Mouse (Mus musculus) hindbrain, embryonic 16.5 days (tissue): Measurements from ENCODE around the gene Gm20431. TPM values are rescaled to one million over a fixed set of nuclear protein-coding genes. Genes with fewer than 3 reads are reported as not detected.

Experiments
- ATAC-seq: fragments of 200-750 bp; cut with Nextera tagmentation; 2 replicates; pipeline ENCODE4 v1.8.0; 2017; ENCODE audit warnings: moderate TSS enrichment, moderate library complexity
- H3K27ac ChIP-seq: fragments of 300-500 bp; sonication (generic); 2 replicates; pipeline ENCODE4 v1.5.1; 2014; ENCODE audit warnings: low read depth, mild to moderate bottlenecking, control low read depth, low read length, moderate library complexity
- H3K27me3 ChIP-seq: fragments of 300-500 bp; sonication (generic); replicated peaks from 2 replicates; pipeline ENCODE4 v1.6.1; 2014; ENCODE audit warnings: low read length; ENCODE audit not compliant: control insufficient read depth, insufficient read depth
- H3K36me3 ChIP-seq: fragments of 300-500 bp; sonication (generic); 2 replicates; pipeline ENCODE4 v1.6.1; 2014; ENCODE audit warnings: mild to moderate bottlenecking, low read length, moderate library complexity, mixed read lengths; ENCODE audit not compliant: control insufficient read depth, insufficient read depth
- H3K4me1 ChIP-seq: fragments of 300-500 bp; sonication (generic); 2 replicates; pipeline ENCODE4 v1.6.1; 2014; ENCODE audit warnings: low read depth, low read length; ENCODE audit not compliant: control insufficient read depth, insufficient read depth
- H3K4me2 ChIP-seq: fragments of 300-500 bp; sonication (generic); 2 replicates; pipeline ENCODE4 v1.6.1; 2014; ENCODE audit warnings: mild to moderate bottlenecking, low read length, control low read depth, moderate library complexity
- H3K4me3 ChIP-seq: fragments of 300-500 bp; sonication (generic); 2 replicates; pipeline ENCODE4 v1.5.1; 2014; ENCODE audit warnings: mild to moderate bottlenecking, low read length, control low read depth, moderate library complexity
- H3K9ac ChIP-seq: fragments of 300-500 bp; sonication (generic); 2 replicates; pipeline ENCODE4 v1.6.1; 2014; ENCODE audit warnings: low read depth, mild to moderate bottlenecking, control low read depth, low read length, moderate library complexity
- H3K9me3 ChIP-seq: fragments of 300-500 bp; sonication (generic); 2 replicates; pipeline ENCODE4 v1.6.1; 2014; ENCODE audit warnings: mild to moderate bottlenecking, low read length, moderate library complexity; ENCODE audit not compliant: control insufficient read depth
- WGBS: fragments of 180-500 bp; shearing (Covaris S2); extraction: QIAGEN DNeasy Blood & Tissue Kit; methylation state at CpG from one replicate; pipeline ENCODE4 v1.1.7; 2014; 5-methylcytosine and 5-hydroxymethylcytosine counted together
- polyA plus RNA-seq: library from polyadenylated mRNA; unstranded; fragments of >200 nt; fragmentation: Nextera tagmentation; extraction: Ambion mirVana; gene quantifications from 2 replicates; pipeline ENCODE4 v1.2.1, GENCODE M21; 2015

Gm20431 gene
- polyA plus RNA-seq, 1 experiment from 2014 or later, result 12.8 TPM

- H3K4me3 ChIP-seq, result no peak overlapping the region
- 60% methylated on average over 5 of the region's 5 CpGs for WGBS
- no peak overlapping the region for H3K4me2 ChIP-seq
- H3K4me1 ChIP-seq, result no peaks in the 10 kb centered on the region
- no peak overlapping the region for H3K27ac ChIP-seq
- no peaks in the 10 kb centered on the region for H3K36me3 ChIP-seq
- no peak overlapping the region for H3K9ac ChIP-seq
- no peak for ATAC-seq
- no peaks in the 10 kb centered on the region for H3K9me3 ChIP-seq
- no peaks in the 10 kb centered on the region for H3K27me3 ChIP-seq
Observed at GRCm38 (mm10) chr2:167697902-167698301, 36.6 kb upstream of the Gm20431 start.

- ATAC-seq, result no peak
- WGBS, result 86% methylated on average over 7 of the region's 7 CpGs
- peaks cover 10% of the 10 kb centered on the region for H3K27me3 ChIP-seq
- no peak overlapping the region for H3K4me2 ChIP-seq
- H3K9me3 ChIP-seq, result no peaks in the 10 kb centered on the region
- no peaks in the 10 kb centered on the region for H3K36me3 ChIP-seq
- no peak overlapping the region for H3K9ac ChIP-seq
- H3K4me3 ChIP-seq, result no peak overlapping the region
- H3K27ac ChIP-seq, result no peak overlapping the region
- no peaks in the 10 kb centered on the region for H3K4me1 ChIP-seq
Observed at GRCm38 (mm10) chr2:167696143-167696542, 34.8 kb upstream of the Gm20431 start.

GRCm38 (mm10) chr2:167695491-167695890 is 34.2 kb upstream of the Gm20431 start:
- no peaks in the 10 kb centered on the region for H3K36me3 ChIP-seq
- H3K9me3 ChIP-seq, result no peaks in the 10 kb centered on the region
- H3K4me2 ChIP-seq, result no peak overlapping the region
- no peak overlapping the region for H3K9ac ChIP-seq
- H3K27ac ChIP-seq, result no peak overlapping the region
- WGBS, result 63% methylated on average over 14 of the region's 14 CpGs
- peaks cover 17% of the 10 kb centered on the region for H3K27me3 ChIP-seq
- H3K4me1 ChIP-seq, result peaks cover under 1% of the 10 kb centered on the region
- ATAC-seq, result no peak
- no peak overlapping the region for H3K4me3 ChIP-seq

GRCm38 (mm10) chr2:167694963-167695362 is 33.7 kb upstream of the Gm20431 start:
- 94% methylated on average over 7 of the region's 7 CpGs for WGBS
- H3K9me3 ChIP-seq, result no peaks in the 10 kb centered on the region
- no peaks in the 10 kb centered on the region for H3K36me3 ChIP-seq
- peaks cover 3% of the 10 kb centered on the region for H3K4me1 ChIP-seq
- H3K27me3 ChIP-seq, result peaks cover 18% of the 10 kb centered on the region
- no peak overlapping the region for H3K4me2 ChIP-seq
- no peak overlapping the region for H3K4me3 ChIP-seq
- no peak overlapping the region for H3K9ac ChIP-seq
- H3K27ac ChIP-seq, result no peak overlapping the region
- no peak for ATAC-seq

- H3K27me3 ChIP-seq, result peaks cover 22% of the 10 kb centered on the region
- H3K4me2 ChIP-seq, result no peak overlapping the region
- H3K4me3 ChIP-seq, result no peak overlapping the region
- WGBS, result 57% methylated on average over 1 of the region's 1 CpGs
- ATAC-seq, result no peak
- H3K36me3 ChIP-seq, result no peaks in the 10 kb centered on the region
- H3K4me1 ChIP-seq, result peaks cover 9% of the 10 kb centered on the region
- H3K27ac ChIP-seq, result no peak overlapping the region
- H3K9me3 ChIP-seq, result no peaks in the 10 kb centered on the region
- no peak overlapping the region for H3K9ac ChIP-seq
Observed at GRCm38 (mm10) chr2:167694244-167694643, 32.9 kb upstream of the Gm20431 start.

GRCm38 (mm10) chr2:167693540-167693939 is 32.2 kb upstream of the Gm20431 start:
- ATAC-seq, result no peak
- H3K4me1 ChIP-seq, result peaks cover 12% of the 10 kb centered on the region
- H3K4me3 ChIP-seq, result no peak overlapping the region
- no peak overlapping the region for H3K4me2 ChIP-seq
- no peak overlapping the region for H3K27ac ChIP-seq
- WGBS, result 88% methylated on average over 2 of the region's 2 CpGs
- peaks cover 22% of the 10 kb centered on the region for H3K27me3 ChIP-seq
- H3K9me3 ChIP-seq, result no peaks in the 10 kb centered on the region
- H3K9ac ChIP-seq, result no peak overlapping the region
- H3K36me3 ChIP-seq, result no peaks in the 10 kb centered on the region

- 52% methylated on average over 3 of the region's 3 CpGs for whole genome bisulfite sequencing
- H3K4me1 ChIP-seq, result peaks cover 12% of the 10 kb centered on the region
- no peak overlapping the region for H3K4me3 ChIP-seq
- no peak overlapping the region for H3K9ac ChIP-seq
- H3K36me3 ChIP-seq, result no peaks in the 10 kb centered on the region
- peaks cover 24% of the 10 kb centered on the region for H3K27me3 ChIP-seq
- H3K4me2 ChIP-seq, result no peak overlapping the region
- H3K27ac ChIP-seq, result no peak overlapping the region
- H3K9me3 ChIP-seq, result no peaks in the 10 kb centered on the region
- ATAC-seq, result no peak
Observed at GRCm38 (mm10) chr2:167692831-167693230, 31.5 kb upstream of the Gm20431 start.

- Histone ChIP-seq H3K4me1 (peaks cover 12% of the 10 kb centered on the region), H3K9ac (no peak overlapping the region), H3K27ac (no peak overlapping the region), H3K4me2 (no peak overlapping the region), H3K9me3 (no peaks in the 10 kb centered on the region), H3K27me3 (peaks cover 29% of the 10 kb centered on the region), H3K4me3 (no peak overlapping the region), H3K36me3 (no peaks in the 10 kb centered on the region)
- no peak for ATAC-seq
- WGBS, result 94% methylated on average over 14 of the region's 14 CpGs
Observed at GRCm38 (mm10) chr2:167691871-167692661, 30.8 kb upstream of the Gm20431 start.

- Histone ChIP-seq H3K9ac (no peak overlapping the region), H3K9me3 (no peaks in the 10 kb centered on the region), H3K36me3 (no peaks in the 10 kb centered on the region), H3K4me2 (no peak overlapping the region), H3K27ac (no peak overlapping the region), H3K27me3 (peaks cover 29% of the 10 kb centered on the region), H3K4me1 (peaks cover 12% of the 10 kb centered on the region), H3K4me3 (no peak overlapping the region)
- no peak for ATAC-seq
- 85% methylated on average over 6 of the region's 6 CpGs for WGBS
Observed at GRCm38 (mm10) chr2:167691410-167691809, 30.1 kb upstream of the Gm20431 start.
